Mouse (Mus musculus) mesoderm, embryonic 11.5 days (tissue): ENCODE measurements around the gene B3gntl1.

ENCODE experiments used
- DNase-seq: peaks from one replicate; pipeline ENCODE4 v3.0.0-alpha.2; 2012; ENCODE audit warnings: low read depth, low spot score

The B3gntl1 gene

DNA sequence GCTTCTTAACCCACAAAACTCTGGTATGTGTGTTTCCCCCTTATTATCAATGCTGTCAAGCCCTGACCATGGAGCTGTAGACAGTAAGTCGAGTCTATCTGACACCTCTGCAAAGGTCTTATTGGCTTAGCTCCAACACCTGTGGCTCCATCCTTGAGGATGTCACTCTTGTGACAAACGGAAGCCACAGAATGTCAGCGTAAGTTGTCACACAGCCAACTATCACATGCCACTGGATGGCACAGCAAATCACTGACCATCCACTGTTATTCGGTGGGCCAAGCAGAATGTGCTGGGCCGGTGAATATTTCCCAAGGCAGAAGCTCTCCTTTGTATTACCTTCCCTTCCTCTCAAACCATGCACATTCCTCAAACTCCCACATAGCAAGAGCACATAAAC lies 24.8 kb downstream of the B3gntl1 start:
- no peak for DNase-seq

DNA sequence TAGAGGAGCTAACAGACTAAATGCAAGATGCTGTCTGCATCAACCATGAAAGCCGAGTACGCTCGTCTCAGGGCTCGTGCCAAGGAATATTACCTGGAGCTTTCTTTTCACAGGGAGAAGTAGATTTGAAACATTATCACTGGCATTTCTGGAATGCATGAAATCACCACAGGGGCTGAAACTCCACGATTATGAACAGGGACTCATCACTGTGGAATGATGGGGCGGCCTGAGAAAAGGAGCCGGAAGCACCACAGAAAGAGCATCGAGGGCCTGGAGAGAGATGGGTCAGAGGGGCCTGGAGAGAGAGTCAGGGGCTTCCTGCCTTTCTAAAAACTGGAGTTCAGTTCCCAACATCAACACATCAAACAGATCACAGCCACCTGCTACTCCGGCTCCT lies 25.6 kb downstream of the B3gntl1 start:
- no peak for DNase-seq

DNA sequence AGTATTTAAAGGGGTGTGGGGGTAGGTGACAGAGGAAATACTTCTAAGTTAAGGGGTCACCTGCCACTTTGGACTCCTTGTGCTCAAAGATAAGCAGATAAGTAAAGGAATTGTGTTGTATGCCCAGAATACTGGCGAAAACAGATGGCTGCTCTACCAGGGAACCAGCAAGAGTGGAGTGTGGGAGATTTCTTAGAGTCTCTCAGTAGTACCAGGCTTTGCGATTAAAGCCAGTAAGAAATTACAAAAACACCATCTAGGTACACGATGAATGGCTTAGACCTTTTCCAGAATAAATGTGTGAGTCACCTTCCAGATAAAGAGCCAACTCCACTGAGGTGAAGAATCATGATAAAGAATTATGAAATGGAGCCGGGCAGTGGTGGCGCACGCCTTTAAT lies 27.6 kb downstream of the B3gntl1 start:
- DNase-seq = no peak

- no peak for DNase-seq
These were observed 31.3 kb downstream of the B3gntl1 start for GRCm38 (mm10) chr11:121641501-121642145.

GRCm38 (mm10) chr11:121636646-121637045 lies 36.3 kb downstream of the B3gntl1 start:
- DNase-seq = no peak

DNA sequence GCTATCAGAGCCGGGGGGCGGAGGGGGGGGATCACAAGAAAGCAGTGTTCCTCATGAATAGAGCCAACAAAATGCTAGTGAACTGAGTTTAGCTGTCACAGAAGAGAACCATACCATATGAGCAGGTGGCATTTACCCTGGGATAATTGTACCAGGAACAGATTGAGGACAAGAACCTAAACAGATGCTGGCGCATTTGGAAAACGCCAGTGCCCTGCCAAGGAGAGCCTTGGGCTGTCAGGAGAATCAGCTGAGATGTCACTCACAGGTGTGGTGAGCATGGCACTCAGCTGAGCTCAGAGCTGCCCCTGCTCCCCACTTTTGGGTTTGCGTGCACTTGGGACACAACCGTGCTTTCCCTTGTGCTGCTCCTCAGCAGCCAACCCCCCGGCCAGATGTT lies 41.5 kb downstream of the B3gntl1 start:
- no peak for DNase-seq

DNA sequence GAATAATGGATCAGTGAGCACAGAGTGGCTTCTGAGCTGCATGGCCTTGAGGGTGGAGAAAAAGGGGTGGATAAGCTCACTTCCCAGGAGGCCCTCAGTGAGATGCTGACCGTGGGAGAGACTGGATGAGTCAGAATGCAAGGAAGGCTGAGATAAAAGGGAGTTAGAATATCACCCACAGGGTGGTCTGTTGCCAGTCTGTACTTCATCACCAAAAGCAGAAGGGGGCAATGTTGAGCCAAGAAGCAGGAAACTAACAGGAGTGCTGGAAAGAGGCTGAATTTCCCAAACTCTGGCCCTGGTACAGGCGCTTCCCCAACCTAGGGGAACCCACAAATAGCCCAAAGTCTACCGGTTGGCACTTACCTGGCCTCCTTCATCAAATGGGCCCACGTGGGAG lies 42.5 kb downstream of the B3gntl1 start:
- DNase-seq = no peak

DNA sequence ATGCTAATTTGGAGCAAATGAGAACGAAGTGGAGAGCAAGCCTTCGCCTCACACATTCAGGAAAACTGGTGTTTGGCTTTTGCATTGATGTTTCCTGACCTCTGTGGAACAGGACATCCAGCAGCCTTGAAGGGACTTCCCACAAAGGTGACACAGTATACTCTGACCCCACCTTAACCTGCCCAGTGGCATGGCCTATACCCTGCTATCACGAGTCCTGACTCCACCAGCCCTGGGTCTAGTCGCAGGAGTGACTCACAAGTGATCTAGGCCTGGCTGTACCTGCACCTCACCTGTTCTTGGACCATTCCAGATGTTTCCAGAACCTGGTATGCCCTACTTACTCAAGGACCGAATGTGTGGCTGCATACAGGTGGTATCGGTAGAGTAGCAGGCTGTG lies 43.4 kb downstream of the B3gntl1 start:
- DNase-seq = no peak

GRCm38 (mm10) chr11:121627521-121627920 lies 45.4 kb downstream of the B3gntl1 start:
- no peak for DNase-seq

GRCm38 (mm10) chr11:121625007-121625406 lies 47.9 kb downstream of the B3gntl1 start:
- no peak for DNase-seq

DNA sequence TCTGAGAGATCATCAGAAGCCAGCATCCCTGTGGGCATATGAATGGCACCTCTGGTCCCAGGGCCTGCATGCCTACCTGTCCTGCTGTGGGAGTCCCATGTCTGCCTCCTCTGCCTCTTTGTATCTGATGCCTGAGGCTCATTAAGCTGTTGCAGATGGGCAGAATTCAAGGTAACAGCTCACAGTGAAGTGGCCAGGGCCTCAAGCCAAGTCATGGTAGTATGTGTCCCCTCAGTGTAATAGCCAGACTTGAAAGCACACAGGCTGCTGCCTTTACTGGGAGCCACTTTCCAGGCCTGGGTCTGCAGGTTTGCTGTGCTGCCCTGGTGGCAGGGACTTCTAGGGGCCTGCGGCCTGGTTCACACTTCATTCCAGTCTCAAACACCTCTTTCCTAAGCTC lies 55.6 kb downstream of the B3gntl1 start:
- no peak for DNase-seq

DNA sequence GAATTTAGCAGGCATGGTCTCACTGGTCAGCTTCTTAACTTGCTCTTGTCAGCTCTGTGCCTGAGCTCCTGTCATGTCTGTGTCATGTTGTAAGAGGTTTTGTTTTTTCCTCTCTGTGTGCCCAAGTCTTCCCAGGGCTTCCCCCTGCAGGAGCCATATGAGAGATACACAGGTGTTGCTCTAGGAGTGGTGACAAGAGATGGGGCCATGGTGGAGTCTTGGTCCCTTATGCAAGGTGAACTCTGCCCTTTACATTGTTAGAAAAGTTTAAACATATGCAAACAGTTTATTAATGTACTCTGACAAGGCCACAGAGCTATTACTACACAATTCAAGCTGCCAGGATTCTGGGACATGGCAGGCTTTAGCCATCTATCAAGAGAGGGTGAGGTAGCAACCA lies 56.5 kb downstream of the B3gntl1 start:
- DNase-seq = no peak

- no peak for DNase-seq
These were observed 56.9 kb downstream of the B3gntl1 start for GRCm38 (mm10) chr11:121615961-121616485.

DNA sequence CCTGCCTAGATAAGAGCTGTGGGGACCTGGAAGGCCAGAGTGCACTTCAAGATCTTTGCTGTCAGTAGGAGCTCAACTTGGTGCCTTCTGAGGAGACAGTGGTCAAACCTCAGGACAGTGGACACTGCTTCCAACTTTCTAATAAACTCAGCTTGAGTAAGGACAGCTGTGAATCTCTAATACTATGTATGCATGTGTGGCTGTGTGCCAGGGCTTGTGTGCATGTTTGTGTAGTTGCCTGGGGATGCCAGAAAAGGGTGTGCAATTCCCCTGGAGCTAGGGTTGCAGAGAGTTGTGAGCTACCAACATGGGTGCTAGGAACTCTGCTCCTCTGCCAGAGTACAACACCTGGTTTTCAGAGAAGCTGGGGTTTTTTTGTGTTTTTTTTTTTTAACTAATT lies 62.0 kb downstream of the B3gntl1 start:
- DNase-seq = no peak

DNA sequence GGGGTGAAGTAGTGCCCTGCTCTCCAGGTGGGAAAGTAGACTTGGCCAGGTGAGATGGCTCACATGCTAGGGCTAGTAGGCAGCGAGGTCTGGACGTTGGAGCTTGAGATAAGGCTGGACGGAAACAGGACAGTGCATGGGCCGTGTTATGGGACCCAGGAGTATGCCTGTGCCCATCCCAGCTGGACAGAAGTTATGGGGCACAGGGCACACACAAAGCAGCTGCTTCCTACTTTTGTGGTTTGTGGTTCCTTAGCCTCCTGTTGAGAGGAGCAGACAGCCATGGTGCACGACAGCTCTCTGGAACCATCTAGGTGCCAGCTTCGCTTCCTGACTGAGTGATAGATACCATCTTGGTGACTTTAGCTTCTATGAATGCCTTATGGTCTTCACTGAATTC lies 67.3 kb downstream of the B3gntl1 start:
- DNase-seq = no peak

DNA sequence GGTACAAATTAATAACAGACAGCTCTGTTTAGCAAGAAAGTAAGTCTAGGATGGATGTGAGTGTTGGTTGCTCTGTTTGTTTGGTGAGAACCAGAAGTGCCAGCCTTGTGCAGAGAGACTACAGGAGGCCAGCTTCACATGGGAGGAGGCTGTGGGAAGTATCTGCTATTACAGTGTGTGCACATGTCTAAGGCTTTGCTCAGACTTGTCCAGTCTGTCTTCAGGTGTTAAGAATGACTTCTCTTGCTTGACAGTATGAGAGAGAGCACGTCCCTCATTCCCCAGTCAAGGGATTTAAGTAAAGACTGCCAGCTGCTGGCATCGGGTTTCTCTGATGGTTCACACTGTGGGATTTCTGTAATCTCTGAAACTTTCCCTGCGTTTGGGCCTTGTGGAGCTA lies 71.5 kb downstream of the B3gntl1 start:
- no peak for DNase-seq

DNA sequence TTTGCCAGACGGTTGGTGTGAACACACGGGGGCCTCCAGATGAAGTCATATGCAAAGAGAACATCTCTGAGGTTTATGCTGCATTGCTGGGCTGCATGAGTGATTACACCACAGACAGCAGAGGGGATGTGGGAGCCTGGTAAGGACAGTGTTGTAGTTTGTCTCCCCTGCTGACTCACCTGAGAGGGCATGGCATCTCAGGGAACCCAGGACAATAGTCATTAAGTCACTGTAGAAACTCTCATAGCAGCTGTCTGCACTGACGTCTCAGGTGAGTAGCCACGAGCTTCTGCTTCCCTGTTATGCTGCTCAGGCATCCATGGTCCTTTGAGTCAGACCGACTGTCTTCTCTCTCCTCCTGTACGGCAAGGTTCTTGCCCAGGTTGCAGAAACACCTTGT lies 75.7 kb downstream of the B3gntl1 start:
- no peak for DNase-seq

- no peak for DNase-seq
These were observed 91.1 kb downstream of the B3gntl1 start for GRCm38 (mm10) chr11:121581856-121582255.
